Mouse (Mus musculus) neural tube, embryonic 14.5 days (tissue): ENCODE results near the gene Dnah9. TPM values are rescaled to one million over a fixed set of nuclear protein-coding genes. Genes with fewer than 3 reads are reported as not detected.

Source experiments
- ATAC-seq: fragments of 200-750 bp; cut with Nextera tagmentation; 2 replicates; pipeline ENCODE4 v1.8.0; 2017; ENCODE audit warnings: low read depth, mild to moderate bottlenecking, moderate TSS enrichment, moderate library complexity
- H3K27ac ChIP-seq: fragments of 300-500 bp; sonication (generic); 2 replicates; pipeline ENCODE4 v1.5.1; 2014; ENCODE audit warnings: low read depth, mild to moderate bottlenecking, control low read depth, low read length, moderate library complexity, mixed read lengths
- H3K27me3 ChIP-seq: fragments of 300-500 bp; sonication (generic); 2 replicates; pipeline ENCODE4 v1.6.1; 2014; ENCODE audit warnings: low read length; ENCODE audit not compliant: control insufficient read depth, insufficient read depth
- H3K36me3 ChIP-seq: fragments of 300-500 bp; sonication (generic); 2 replicates; pipeline ENCODE4 v1.6.1; 2014; ENCODE audit warnings: low read length, mixed read lengths; ENCODE audit not compliant: control insufficient read depth, insufficient read depth
- H3K4me1 ChIP-seq: fragments of 300-500 bp; sonication (generic); 2 replicates; pipeline ENCODE4 v1.6.1; 2014; ENCODE audit warnings: low read length; ENCODE audit not compliant: control insufficient read depth, insufficient read depth
- H3K4me2 ChIP-seq: fragments of 300-500 bp; sonication (generic); 2 replicates; pipeline ENCODE4 v1.6.1; 2014; ENCODE audit warnings: mild to moderate bottlenecking, low read depth, low read length, control low read depth
- H3K4me3 ChIP-seq: fragments of 300-500 bp; sonication (generic); 2 replicates; pipeline ENCODE4 v1.5.1; 2014; ENCODE audit warnings: low read depth, low read length, control low read depth, mixed read lengths
- H3K9ac ChIP-seq: fragments of 300-500 bp; sonication (generic); replicated peaks from 2 replicates; pipeline ENCODE4 v1.6.1; 2014; ENCODE audit warnings: low read depth, mild to moderate bottlenecking, control low read depth, low read length, mixed read lengths
- H3K9me3 ChIP-seq: fragments of 300-500 bp; sonication (generic); 2 replicates; pipeline ENCODE4 v1.6.1; 2016; ENCODE audit warnings: low read length; ENCODE audit not compliant: control insufficient read depth
- WGBS: fragments of 180-500 bp; shearing (Covaris S2); extraction: QIAGEN DNeasy Blood & Tissue Kit; methylation state at CpG from one replicate; pipeline ENCODE4 v1.1.7; 2014; 5-methylcytosine and 5-hydroxymethylcytosine counted together
- polyA plus RNA-seq: library from polyadenylated mRNA; unstranded; fragments of >200 nt; fragmentation: Nextera tagmentation; extraction: Ambion mirVana; gene quantifications from 2 replicates; pipeline ENCODE4 v1.2.1, GENCODE M21; 2014

The Dnah9 gene
- polyA plus RNA-seq, 1 experiment from 2014 or later: 3.4 TPM

DNA sequence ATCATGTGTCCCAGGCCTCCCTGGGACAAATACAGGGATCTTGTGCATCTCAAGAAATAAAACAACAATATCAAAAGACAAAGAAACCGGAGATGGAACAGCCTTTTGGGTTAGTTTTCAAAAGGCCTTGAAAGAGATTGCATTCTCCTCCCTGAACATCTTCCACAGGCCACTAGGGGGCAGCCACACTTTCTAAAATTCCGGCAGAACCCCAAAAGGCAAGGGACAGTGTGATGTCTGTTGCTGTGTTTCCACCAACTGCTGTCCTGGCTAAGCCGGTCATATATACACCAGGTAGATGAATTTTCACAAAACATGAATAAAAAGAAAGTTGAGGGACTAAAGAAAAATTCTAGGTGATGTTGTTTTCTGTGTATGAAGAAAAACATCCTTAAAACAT, 46.3 kb downstream of the Dnah9 start:
- H3K27ac ChIP-seq: no peak overlapping the region
- 26% methylated on average over 3 of the region's 3 CpGs for WGBS
- H3K4me1 ChIP-seq: no peaks in the 10 kb centered on the region
- H3K4me2 ChIP-seq: no peak overlapping the region
- ATAC-seq: peak; percentile 65; the same call in 1 of the 2 replicates
- H3K36me3 ChIP-seq: no peaks in the 10 kb centered on the region
- no peaks in the 10 kb centered on the region for H3K27me3 ChIP-seq
- H3K9ac ChIP-seq: no peak overlapping the region
- no peak overlapping the region for H3K4me3 ChIP-seq
- no peaks in the 10 kb centered on the region for H3K9me3 ChIP-seq

DNA sequence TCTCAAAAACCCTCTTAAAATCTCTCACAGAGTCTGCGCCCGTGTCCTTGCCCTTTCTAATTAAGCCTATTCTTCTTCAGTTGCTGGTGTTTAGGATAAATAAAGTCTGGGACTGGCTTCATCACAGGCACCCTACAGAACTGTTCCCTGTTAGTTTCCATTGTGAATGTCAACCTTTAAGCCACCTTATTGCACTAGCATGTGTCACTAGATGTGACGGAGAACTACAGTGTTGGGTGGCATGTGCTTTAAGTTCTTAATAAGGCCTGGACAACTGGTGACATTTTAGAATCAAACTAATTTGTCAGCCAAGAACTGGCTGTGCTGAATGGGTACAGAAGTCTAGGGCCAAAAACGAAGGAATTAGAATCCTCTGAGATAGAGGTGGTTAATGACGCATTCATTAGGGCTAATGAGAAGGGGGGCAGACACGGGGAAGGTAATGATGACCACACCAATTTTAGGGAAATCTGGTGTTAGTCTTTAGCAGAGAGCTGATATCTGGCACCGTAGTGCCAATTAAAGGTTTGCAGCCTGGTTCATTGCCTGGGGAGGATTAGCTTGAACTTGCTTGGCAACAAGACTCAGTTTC, 84.6 kb downstream of the Dnah9 start:
- no peak overlapping the region for H3K9ac ChIP-seq
- H3K9me3 ChIP-seq: no peaks in the 10 kb centered on the region
- no peaks in the 10 kb centered on the region for H3K36me3 ChIP-seq
- H3K4me3 ChIP-seq: no peak overlapping the region
- no peak overlapping the region for H3K27ac ChIP-seq
- H3K4me2 ChIP-seq: no peak overlapping the region
- no peaks in the 10 kb centered on the region for H3K27me3 ChIP-seq
- WGBS: 82% methylated on average over 7 of the region's 7 CpGs
- H3K4me1 ChIP-seq: no peaks in the 10 kb centered on the region
- ATAC-seq: no peak

GRCm38 (mm10) chr11:66072921-66073320, 95.4 kb downstream of the Dnah9 start:
- Histone ChIP-seq H3K4me3 (no peak overlapping the region), H3K36me3 (no peaks in the 10 kb centered on the region), H3K27ac (no peak overlapping the region), H3K9me3 (no peaks in the 10 kb centered on the region), H3K27me3 (no peaks in the 10 kb centered on the region), H3K9ac (no peak overlapping the region), H3K4me1 (no peaks in the 10 kb centered on the region), H3K4me2 (no peak overlapping the region)
- WGBS: 68% methylated on average over 5 of the region's 5 CpGs
- ATAC-seq: no peak

DNA sequence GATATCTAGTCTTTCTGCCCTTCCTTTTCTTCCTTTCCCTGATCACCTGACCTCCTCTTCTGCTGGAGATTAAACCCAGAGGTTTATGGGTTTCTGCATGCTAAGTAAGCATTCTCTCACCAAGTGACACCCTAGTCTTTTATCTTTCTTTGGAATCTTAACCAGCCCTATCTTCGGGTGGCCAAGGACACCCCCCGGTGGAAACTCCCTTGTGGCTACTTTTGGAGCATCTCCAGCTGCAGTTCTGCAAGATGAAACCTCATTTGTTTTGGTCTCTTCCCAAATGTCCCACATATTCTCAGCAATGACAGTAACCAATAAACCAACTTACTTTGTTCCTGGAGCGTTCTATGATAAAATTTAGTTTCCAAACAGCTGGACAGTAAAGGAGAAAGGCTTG, 109.4 kb downstream of the Dnah9 start:
- no peak for ATAC-seq
- Histone ChIP-seq H3K9me3 (no peaks in the 10 kb centered on the region), H3K27ac (no peak overlapping the region), H3K36me3 (no peaks in the 10 kb centered on the region), H3K4me3 (no peak overlapping the region), H3K27me3 (no peaks in the 10 kb centered on the region), H3K4me1 (no peaks in the 10 kb centered on the region), H3K4me2 (no peak overlapping the region), H3K9ac (no peak overlapping the region)
- 69% methylated on average over 3 of the region's 3 CpGs for WGBS

- Histone ChIP-seq H3K27ac (no peak overlapping the region), H3K9me3 (no peaks in the 10 kb centered on the region), H3K4me3 (no peak overlapping the region), H3K27me3 (no peaks in the 10 kb centered on the region), H3K36me3 (no peaks in the 10 kb centered on the region), H3K4me2 (no peak overlapping the region), H3K4me1 (no peaks in the 10 kb centered on the region), H3K9ac (no peak overlapping the region)
- ATAC-seq: no peak
- WGBS: 84% methylated on average over 3 of the region's 3 CpGs
Observed at GRCm38 (mm10) chr11:66051294-66051693, 117.1 kb downstream of the Dnah9 start.

- H3K4me1 ChIP-seq: no peaks in the 10 kb centered on the region
- H3K27ac ChIP-seq: no peak overlapping the region
- H3K9ac ChIP-seq: no peak overlapping the region
- no peak overlapping the region for H3K4me2 ChIP-seq
- no peaks in the 10 kb centered on the region for H3K36me3 ChIP-seq
- no peak for ATAC-seq
- no peaks in the 10 kb centered on the region for H3K9me3 ChIP-seq
- 74% methylated on average over 4 of the region's 4 CpGs for WGBS
- no peaks in the 10 kb centered on the region for H3K27me3 ChIP-seq
- no peak overlapping the region for H3K4me3 ChIP-seq
Observed at GRCm38 (mm10) chr11:66049146-66049545, 119.2 kb downstream of the Dnah9 start.

GRCm38 (mm10) chr11:66046594-66047193, 121.7 kb downstream of the Dnah9 start:
- Histone ChIP-seq H3K9ac (no peak overlapping the region), H3K9me3 (no peaks in the 10 kb centered on the region), H3K4me1 (no peaks in the 10 kb centered on the region), H3K36me3 (no peaks in the 10 kb centered on the region), H3K4me2 (no peak overlapping the region), H3K27me3 (no peaks in the 10 kb centered on the region), H3K27ac (no peak overlapping the region), H3K4me3 (no peak overlapping the region)
- ATAC-seq: peak; percentile 87
- WGBS: 41% methylated on average over 4 of the region's 4 CpGs

DNA sequence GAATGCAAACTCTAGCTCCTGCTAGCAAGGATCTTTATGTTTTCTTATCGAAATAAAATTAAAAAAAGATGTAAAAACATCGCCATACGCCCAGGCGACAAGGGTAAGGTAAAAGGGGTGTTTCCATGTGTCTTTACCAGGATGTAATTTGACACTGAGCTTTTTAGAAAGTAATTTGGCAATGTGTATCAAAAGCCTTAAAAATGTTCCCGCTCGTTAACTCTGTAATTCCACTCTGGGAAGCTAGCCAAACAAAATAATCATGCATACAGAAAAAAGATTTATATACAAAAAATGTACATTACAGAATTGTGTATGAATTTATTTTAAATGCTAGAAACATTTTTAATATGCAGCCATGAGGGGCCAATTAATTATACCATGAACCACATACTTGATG, 124.7 kb downstream of the Dnah9 start:
- Histone ChIP-seq H3K27ac (no peak overlapping the region), H3K4me2 (no peak overlapping the region), H3K4me1 (no peaks in the 10 kb centered on the region), H3K9ac (no peak overlapping the region), H3K27me3 (no peaks in the 10 kb centered on the region), H3K9me3 (no peaks in the 10 kb centered on the region), H3K4me3 (no peak overlapping the region), H3K36me3 (no peaks in the 10 kb centered on the region)
- no peak for ATAC-seq
- WGBS: 69% methylated on average over 6 of the region's 6 CpGs

DNA sequence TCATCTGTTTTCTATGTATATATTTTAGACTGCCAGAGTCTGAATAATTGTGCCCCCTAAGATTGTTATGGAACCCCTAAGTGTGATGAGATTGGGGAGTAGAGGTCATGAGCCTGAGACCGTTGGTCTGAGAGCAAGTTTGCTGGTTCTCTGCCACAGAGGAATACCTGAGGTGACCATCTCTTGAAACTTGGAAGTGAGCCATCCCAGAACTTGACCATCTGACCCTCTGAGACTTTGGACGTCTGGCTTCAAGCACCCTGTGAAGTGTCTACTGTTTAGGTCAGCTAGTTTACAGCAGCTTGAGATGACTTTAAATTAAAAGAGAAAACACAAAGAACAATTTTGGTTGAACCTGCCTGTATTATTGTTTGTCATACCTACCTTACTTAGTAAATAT, 125.8 kb downstream of the Dnah9 start:
- Histone ChIP-seq H3K9me3 (no peaks in the 10 kb centered on the region), H3K27me3 (no peaks in the 10 kb centered on the region), H3K27ac (no peak overlapping the region), H3K4me1 (no peaks in the 10 kb centered on the region), H3K4me3 (no peak overlapping the region), H3K9ac (no peak overlapping the region), H3K36me3 (no peaks in the 10 kb centered on the region), H3K4me2 (no peak overlapping the region)
- no peak for ATAC-seq
- WGBS: 84% methylated on average over 2 of the region's 2 CpGs
